Mouse (Mus musculus): ENCODE data around the gene Plekhg4. TPM values are rescaled to one million over a fixed set of nuclear protein-coding genes. Genes with fewer than 3 reads are reported as not detected.

The Plekhg4 gene
- polyA plus RNA-seq, 1 experiment = 1.5 TPM

GRCm38 (mm10) chr8:105356681-105357080, 16.4 kb upstream of the Plekhg4 start:
- H3K4me3 ChIP-seq (ENCODE audit: control insufficient read depth, insufficient read depth, low read length) = no peak overlapping the region
- DNase-seq = no peak
- H3K36me3 ChIP-seq (ENCODE audit: control insufficient read depth, insufficient read depth, low read length) = no peaks in the 10 kb centered on the region
- H3K27ac ChIP-seq (ENCODE audit: control insufficient read depth, insufficient read depth, low read length) = no peak overlapping the region
- H3K27me3 ChIP-seq (ENCODE audit: control insufficient read depth, insufficient read depth, low read length) = no peaks in the 10 kb centered on the region
- no peak for TF ChIP-seq POLR2A (IDR thresholded peaks at IDR 0.05; ENCODE audit: control insufficient read depth, extremely low read depth, insufficient read depth, low read length, poor library complexity)
- TF ChIP-seq CTCF (IDR thresholded peaks at IDR 0.05; ENCODE audit: borderline replicate concordance, control insufficient read depth, extremely low read depth, insufficient read depth, low read length, poor library complexity) = no peak
- H3K4me1 ChIP-seq (replicated peaks; ENCODE audit: control insufficient read depth, insufficient read depth, low read length) = peaks cover 11% of the 10 kb centered on the region
- WGBS = 97% methylated on average over 14 of the region's 14 CpGs

- H3K27ac ChIP-seq (ENCODE audit: control insufficient read depth, insufficient read depth, low read length) = no peak overlapping the region
- no peak overlapping the region for H3K4me3 ChIP-seq (ENCODE audit: control insufficient read depth, insufficient read depth, low read length)
- TF ChIP-seq POLR2A (IDR thresholded peaks at IDR 0.05; ENCODE audit: control insufficient read depth, extremely low read depth, insufficient read depth, low read length, poor library complexity) (no peak), CTCF (IDR thresholded peaks at IDR 0.05; ENCODE audit: borderline replicate concordance, control insufficient read depth, extremely low read depth, insufficient read depth, low read length, poor library complexity) (no peak)
- 92% methylated on average over 15 of the region's 15 CpGs for WGBS
- H3K27me3 ChIP-seq (ENCODE audit: control insufficient read depth, insufficient read depth, low read length) = no peaks in the 10 kb centered on the region
- H3K4me1 ChIP-seq (replicated peaks; ENCODE audit: control insufficient read depth, insufficient read depth, low read length) = peaks cover 11% of the 10 kb centered on the region
- H3K36me3 ChIP-seq (ENCODE audit: control insufficient read depth, insufficient read depth, low read length) = no peaks in the 10 kb centered on the region
- DNase-seq = no peak
Observed at GRCm38 (mm10) chr8:105359208-105359607, 13.9 kb upstream of the Plekhg4 start.

GRCm38 (mm10) chr8:105359646-105360045, 13.4 kb upstream of the Plekhg4 start:
- no peak for DNase-seq
- Histone ChIP-seq H3K36me3 (ENCODE audit: control insufficient read depth, insufficient read depth, low read length) (no peaks in the 10 kb centered on the region), H3K4me1 (replicated peaks; ENCODE audit: control insufficient read depth, insufficient read depth, low read length) (peaks cover 11% of the 10 kb centered on the region), H3K27ac (ENCODE audit: control insufficient read depth, insufficient read depth, low read length) (no peak overlapping the region), H3K27me3 (ENCODE audit: control insufficient read depth, insufficient read depth, low read length) (no peaks in the 10 kb centered on the region), H3K4me3 (ENCODE audit: control insufficient read depth, insufficient read depth, low read length) (no peak overlapping the region)
- WGBS = 74% methylated on average over 4 of the region's 4 CpGs
- TF ChIP-seq CTCF (IDR thresholded peaks at IDR 0.05; ENCODE audit: borderline replicate concordance, control insufficient read depth, extremely low read depth, insufficient read depth, low read length, poor library complexity) = no peak
- no peak for TF ChIP-seq POLR2A (IDR thresholded peaks at IDR 0.05; ENCODE audit: control insufficient read depth, extremely low read depth, insufficient read depth, low read length, poor library complexity)

GRCm38 (mm10) chr8:105361751-105362702, 11.0 kb upstream of the Plekhg4 start:
- no peaks in the 10 kb centered on the region for H3K4me1 ChIP-seq (replicated peaks; ENCODE audit: control insufficient read depth, insufficient read depth, low read length)
- no peak for DNase-seq
- H3K36me3 ChIP-seq (ENCODE audit: control insufficient read depth, insufficient read depth, low read length) = no peaks in the 10 kb centered on the region
- 72% methylated on average over 12 of the region's 12 CpGs for WGBS
- no peak overlapping the region for H3K27ac ChIP-seq (ENCODE audit: control insufficient read depth, insufficient read depth, low read length)
- no peak overlapping the region for H3K4me3 ChIP-seq (ENCODE audit: control insufficient read depth, insufficient read depth, low read length)
- TF ChIP-seq POLR2A (IDR thresholded peaks at IDR 0.05; ENCODE audit: control insufficient read depth, extremely low read depth, insufficient read depth, low read length, poor library complexity) (no peak), CTCF (IDR thresholded peaks at IDR 0.05; ENCODE audit: borderline replicate concordance, control insufficient read depth, extremely low read depth, insufficient read depth, low read length, poor library complexity) (no peak)
- H3K27me3 ChIP-seq (ENCODE audit: control insufficient read depth, insufficient read depth, low read length) = no peaks in the 10 kb centered on the region

- H3K27ac ChIP-seq (ENCODE audit: control insufficient read depth, insufficient read depth, low read length) = no peak overlapping the region
- WGBS = 62% methylated on average over 2 of the region's 2 CpGs
- peak; percentile 22 for DNase-seq
- H3K36me3 ChIP-seq (ENCODE audit: control insufficient read depth, insufficient read depth, low read length) = no peaks in the 10 kb centered on the region
- no peaks in the 10 kb centered on the region for H3K4me1 ChIP-seq (replicated peaks; ENCODE audit: control insufficient read depth, insufficient read depth, low read length)
- no peaks in the 10 kb centered on the region for H3K27me3 ChIP-seq (ENCODE audit: control insufficient read depth, insufficient read depth, low read length)
- TF ChIP-seq CTCF (IDR thresholded peaks at IDR 0.05; ENCODE audit: borderline replicate concordance, control insufficient read depth, extremely low read depth, insufficient read depth, low read length, poor library complexity) (no peak), POLR2A (IDR thresholded peaks at IDR 0.05; ENCODE audit: control insufficient read depth, extremely low read depth, insufficient read depth, low read length, poor library complexity) (no peak)
- H3K4me3 ChIP-seq (ENCODE audit: control insufficient read depth, insufficient read depth, low read length) = no peak overlapping the region
Observed at GRCm38 (mm10) chr8:105367107-105367506, 6.0 kb upstream of the Plekhg4 start.

GRCm38 (mm10) chr8:105372473-105372872, 601 bp upstream of the Plekhg4 start:
- DNase-seq = no peak
- no peak overlapping the region for H3K27ac ChIP-seq (ENCODE audit: control insufficient read depth, insufficient read depth, low read length)
- H3K4me1 ChIP-seq (replicated peaks; ENCODE audit: control insufficient read depth, insufficient read depth, low read length) = no peaks in the 10 kb centered on the region
- H3K4me3 ChIP-seq (ENCODE audit: control insufficient read depth, insufficient read depth, low read length) = no peak overlapping the region
- no peaks in the 10 kb centered on the region for H3K27me3 ChIP-seq (ENCODE audit: control insufficient read depth, insufficient read depth, low read length)
- no peak for TF ChIP-seq CTCF (IDR thresholded peaks at IDR 0.05; ENCODE audit: borderline replicate concordance, control insufficient read depth, extremely low read depth, insufficient read depth, low read length, poor library complexity)
- TF ChIP-seq POLR2A (IDR thresholded peaks at IDR 0.05; ENCODE audit: control insufficient read depth, extremely low read depth, insufficient read depth, low read length, poor library complexity) = no peak
- 89% methylated on average over 9 of the region's 9 CpGs for WGBS
- no peaks in the 10 kb centered on the region for H3K36me3 ChIP-seq (ENCODE audit: control insufficient read depth, insufficient read depth, low read length)
